ENCODE assay signal across 8 mouse cellular contexts in the genomic region with DNA sequence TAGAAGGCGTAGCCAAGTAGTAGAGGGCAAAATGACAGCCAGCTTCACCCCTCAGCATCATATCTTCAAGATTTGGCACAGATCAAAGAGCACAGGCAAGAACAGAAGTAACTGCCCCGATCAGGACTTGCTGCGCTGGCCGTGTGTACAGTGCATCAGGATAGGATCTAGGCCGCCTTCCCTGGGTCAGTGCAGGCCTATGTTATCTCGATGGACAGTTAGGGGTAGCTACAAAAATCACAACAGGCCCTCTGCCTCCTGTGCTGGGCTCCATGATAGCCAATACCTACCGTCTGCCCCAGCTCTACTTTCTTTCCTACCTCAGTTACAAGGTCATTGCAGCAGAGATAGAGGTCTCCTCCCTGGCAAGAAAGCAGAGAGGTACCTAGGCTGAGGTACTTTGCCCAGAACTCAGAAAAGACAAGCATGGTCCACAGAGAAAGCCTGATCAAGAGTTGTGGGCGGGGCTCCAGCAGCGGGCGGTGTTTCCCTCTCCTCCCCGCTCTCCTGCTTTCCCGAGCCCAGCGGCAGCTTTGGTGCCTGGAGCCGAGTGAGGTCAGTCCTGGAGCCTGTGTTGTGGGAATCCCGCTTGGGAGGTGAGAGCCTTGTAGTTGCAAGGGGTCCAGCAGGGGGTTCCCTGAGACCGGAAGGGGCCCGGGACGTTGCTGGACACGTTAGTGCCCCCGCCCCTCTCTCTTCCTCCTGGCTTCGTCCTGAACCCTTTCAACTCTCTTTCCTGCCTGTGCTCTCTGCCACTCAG. TPM values are rescaled to one million over a fixed set of nuclear protein-coding genes. Genes with fewer than 3 reads are reported as not detected.
DNase-seq lines count a peak whose midpoint lies in the region; ATAC-seq and TF ChIP-seq lines count a peak whose summit lies in the region.

Gene Tlr5 (plus strand): TSS at position 502 of the 760 bp plus-strand sequence.

- H3K27ac ChIP-seq in forebrain, postnatal 0 days (ENCODE audit: low read depth, low read length), result no peak within 1 kb of the TSS
- no peak within 1 kb of the TSS for H3K27ac ChIP-seq in hindbrain, embryonic 11.5 days (ENCODE audit: low read depth, low read length)
- H3K27ac ChIP-seq in limb, embryonic 14.5 days (replicated peaks; ENCODE audit: low read depth, low read length), result no peak within 1 kb of the TSS
- peak within 1 kb of the TSS; percentile 35 for H3K27ac ChIP-seq in midbrain, embryonic 13.5 days

- DNase-seq in thymus, postnatal 0 days (ENCODE audit: low spot score), result peak; percentile 10
- no peak for DNase-seq in thymus, postnatal 10 days (ENCODE audit: low spot score in 2 of 2)
- DNase-seq in forebrain, postnatal 0 days, result peak; percentile 35
- DNase-seq in hindbrain, embryonic 11.5 days (ENCODE audit: low spot score), result peak; percentile 68
- DNase-seq in limb, embryonic 14.5 days (ENCODE audit: low spot score), result peak; percentile 73
- peak; percentile 76 for DNase-seq in urinary bladder, postnatal 14 days (ENCODE audit: low spot score)

- no peak for TF ChIP-seq CTCF in forebrain, postnatal 0 days (IDR thresholded peaks at IDR 0.05; ENCODE audit: low read depth)

- peak; percentile 45; the same call in 1 of the 2 replicates for TF ChIP-seq POLR2A in limb, embryonic 14.5 days (IDR thresholded peaks at IDR 0.05; ENCODE audit: borderline replicate concordance, extremely low read depth, insufficient read depth, insufficient read length)

- H3K27me3 ChIP-seq in forebrain, postnatal 0 days (ENCODE audit: insufficient read depth, low read length), result no peaks in the 10 kb centered on the region
- no peaks in the 10 kb centered on the region for H3K27me3 ChIP-seq in hindbrain, embryonic 11.5 days (ENCODE audit: control insufficient read depth, insufficient read depth, low read length)
- no peaks in the 10 kb centered on the region for H3K27me3 ChIP-seq in limb, embryonic 14.5 days (ENCODE audit: control insufficient read depth, insufficient read depth, low read length)
- H3K27me3 ChIP-seq in midbrain, embryonic 13.5 days, result peaks cover 30% of the 10 kb centered on the region

- H3K4me1 ChIP-seq in forebrain, postnatal 0 days (ENCODE audit: insufficient read depth), result 0 out of 2 replicates have a peak, but pooled peaks cover 11% of the 10 kb centered on the region
- 0 out of 2 replicates have a peak, but pooled peaks cover 3% of the 10 kb centered on the region for H3K4me1 ChIP-seq in hindbrain, embryonic 11.5 days (replicated peaks; ENCODE audit: control insufficient read depth, insufficient read depth, low read length)
- peaks cover 18% of the 10 kb centered on the region for H3K4me1 ChIP-seq in limb, embryonic 14.5 days (ENCODE audit: control insufficient read depth, insufficient read depth, low read length)
- peaks cover 38% of the 10 kb centered on the region for H3K4me1 ChIP-seq in midbrain, embryonic 13.5 days (replicated peaks)

- H3K4me3 ChIP-seq in forebrain, postnatal 0 days (ENCODE audit: low read depth, low read length), result peak within 1 kb of the TSS; percentile 27
- peak within 1 kb of the TSS; percentile 34 for H3K4me3 ChIP-seq in hindbrain, embryonic 11.5 days (ENCODE audit: low read depth, low read length)
- H3K4me3 ChIP-seq in limb, embryonic 14.5 days (replicated peaks; ENCODE audit: low read length), result peak within 1 kb of the TSS; percentile 44
- peak within 1 kb of the TSS; percentile 33 for H3K4me3 ChIP-seq in midbrain, embryonic 13.5 days (replicated peaks)

- H3K9ac ChIP-seq in forebrain, postnatal 0 days, result peak within 1 kb of the TSS; percentile 19; the same call in 1 of the 2 replicates
- peak within 1 kb of the TSS; percentile 56 for H3K9ac ChIP-seq in hindbrain, embryonic 11.5 days (ENCODE audit: low read depth, low read length)
- H3K9ac ChIP-seq in limb, embryonic 14.5 days (ENCODE audit: low read depth, low read length, severe bottlenecking), result peak within 1 kb of the TSS; percentile 60
- H3K9ac ChIP-seq in midbrain, embryonic 13.5 days (replicated peaks), result peak within 1 kb of the TSS; percentile 60

- H3K4me2 ChIP-seq in forebrain, postnatal 0 days (ENCODE audit: low read depth), result peak within 1 kb of the TSS; percentile 52
- peak within 1 kb of the TSS; percentile 53 for H3K4me2 ChIP-seq in hindbrain, embryonic 11.5 days (replicated peaks; ENCODE audit: low read depth, low read length)
- H3K4me2 ChIP-seq in limb, embryonic 14.5 days (replicated peaks; ENCODE audit: low read depth, low read length, severe bottlenecking), result peak within 1 kb of the TSS; percentile 81
- H3K4me2 ChIP-seq in midbrain, embryonic 13.5 days (replicated peaks), result peak within 1 kb of the TSS; percentile 57

- ATAC-seq in forebrain, postnatal 0 days, result no peak
- peak; percentile 38; the same call in 1 of the 2 replicates for ATAC-seq in hindbrain, embryonic 11.5 days (ENCODE audit: low FRiP score)
- peak; percentile 60 for ATAC-seq in limb, embryonic 14.5 days (ENCODE audit: low FRiP score, low read depth)
- ATAC-seq in midbrain, embryonic 13.5 days, result peak; percentile 40
- no peak for ATAC-seq in activated CD4-positive, CD25-positive, alpha-beta regulatory T cell, adult 4 months

- no peaks in the 10 kb centered on the region for H3K9me3 ChIP-seq in forebrain, postnatal 0 days (ENCODE audit: low read length)
- H3K9me3 ChIP-seq in hindbrain, embryonic 11.5 days (ENCODE audit: control insufficient read depth, low read length), result no peaks in the 10 kb centered on the region
- H3K9me3 ChIP-seq in limb, embryonic 14.5 days (ENCODE audit: control insufficient read depth, low read length), result no peaks in the 10 kb centered on the region
- no peaks in the 10 kb centered on the region for H3K9me3 ChIP-seq in midbrain, embryonic 13.5 days

- H3K36me3 ChIP-seq in forebrain, postnatal 0 days (ENCODE audit: insufficient read depth), result no peaks in the 10 kb centered on the region
- H3K36me3 ChIP-seq in hindbrain, embryonic 11.5 days (ENCODE audit: control insufficient read depth, insufficient read depth, low read length), result no peaks in the 10 kb centered on the region
- H3K36me3 ChIP-seq in limb, embryonic 14.5 days (ENCODE audit: control insufficient read depth, insufficient read depth, low read length), result no peaks in the 10 kb centered on the region
- H3K36me3 ChIP-seq in midbrain, embryonic 13.5 days, result no peaks in the 10 kb centered on the region

- 18% methylated on average over 20 of the region's 21 CpGs for WGBS in forebrain, postnatal 0 days
- WGBS in hindbrain, embryonic 11.5 days, result 18% methylated on average over 20 of the region's 21 CpGs
- 17% methylated on average over 20 of the region's 21 CpGs for WGBS in limb, embryonic 14.5 days
- WGBS in midbrain, embryonic 13.5 days, result 19% methylated on average over 21 of the region's 21 CpGs

RNA-seq across cellular contexts. Expression of gene Tlr5, which starts in this region (rescaled TPM):
- polyA plus RNA-seq in thymus, postnatal 0 days (2015; fragmentation: Nextera tagmentation; extraction: Ambion mirVana), result 0.23 and 0.34 TPM in 2 replicates
- total RNA-seq in forebrain, postnatal 0 days (2014; rRNA removed), result 0.38 and 0.76 TPM in 2 replicates
- polyA plus RNA-seq in forebrain, postnatal 0 days (2015; fragmentation: Nextera tagmentation; extraction: Ambion mirVana), result 0.18 and 0.21 TPM in 2 replicates
- polyA plus RNA-seq in hindbrain, embryonic 11.5 days (2014; fragmentation: Nextera tagmentation; extraction: Ambion mirVana), result 0.96 and 1.3 TPM in 2 replicates
- polyA plus RNA-seq in limb, embryonic 14.5 days (2012; rRNA removed), result 4.4 and 5.0 TPM in 2 replicates
- 2.5 and 2.7 TPM in 2 replicates for polyA plus RNA-seq in limb, embryonic 14.5 days (2014; fragmentation: Nextera tagmentation; extraction: Ambion mirVana)
- 0.30 and 0.39 TPM in 2 replicates for polyA plus RNA-seq in midbrain, embryonic 13.5 days (2015; fragmentation: Nextera tagmentation; extraction: Ambion mirVana)
- polyA plus RNA-seq in activated CD4-positive, CD25-positive, alpha-beta regulatory T cell, adult 4 months (2017; shearing (Covaris generic)), result under 1 TPM in 1 of 2 experiments, not detected in 1; 0.27 TPM

Comparison
In these comparisons a context has a peak if more than half of its experiments do, and no peak if none do; other contexts are left out.
1. Peak in DNase-seq in thymus, postnatal 0 days; RNA of the gene not detected or under 1 TPM.
2. Peak in DNase-seq, H3K4me3 ChIP-seq, H3K9ac ChIP-seq and H3K4me2 ChIP-seq in forebrain, postnatal 0 days; RNA of the gene not detected or under 1 TPM.
3. Peak in ATAC-seq, H3K4me3 ChIP-seq, H3K27ac ChIP-seq, H3K9ac ChIP-seq and H3K4me2 ChIP-seq in midbrain, embryonic 13.5 days; RNA of the gene not detected or under 1 TPM.
4. DNase-seq: peak in hindbrain, embryonic 11.5 days (single experiment), limb, embryonic 14.5 days (single experiment) and urinary bladder, postnatal 14 days (single experiment); none in thymus, postnatal 10 days (0 of 2).
5. ATAC-seq: peak in hindbrain, embryonic 11.5 days (single experiment) and limb, embryonic 14.5 days (single experiment); none in forebrain, postnatal 0 days (single experiment) and activated CD4-positive, CD25-positive, alpha-beta regulatory T cell, adult 4 months (single experiment).
6. Peak in every context shown above with its lines, with median percentiles within 50 percentile points of each other: H3K4me2 ChIP-seq, H3K4me3 ChIP-seq and H3K9ac ChIP-seq.